Mouse (Mus musculus): ENCODE data around the gene Gabrr2.

Gene Gabrr2

DNA sequence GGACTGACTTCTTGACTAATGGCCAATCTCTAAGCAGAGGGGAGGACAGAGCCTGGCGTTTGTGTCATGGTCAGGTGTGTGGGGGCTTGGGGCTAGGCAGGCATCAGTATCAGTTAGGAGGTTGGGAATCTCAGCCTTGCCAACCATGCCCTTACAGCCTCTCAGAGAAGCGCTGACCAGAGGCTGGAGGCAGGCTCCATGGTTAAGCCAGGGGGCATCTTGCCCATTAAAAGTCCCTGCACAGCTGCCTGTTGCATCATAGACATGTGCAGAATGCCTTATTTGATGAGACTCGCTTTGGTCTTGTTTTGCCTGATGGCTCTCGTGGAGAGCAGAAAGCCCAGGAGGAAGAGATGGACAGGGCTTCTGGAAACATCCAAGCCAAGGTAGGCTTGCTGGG is at the start of gene Gabrr2:
TSS of gene Gabrr2 (plus strand) at position 19 of the 400 bp plus-strand sequence.
- in situ Hi-C loops (cut with MseI, MboI): no loop called here

GRCm38 (mm10) chr4:33018361-33018999 is 44.3 kb upstream of the Gabrr2 start:
- in situ Hi-C loops (cut with MseI, MboI): no loop called here

DNA sequence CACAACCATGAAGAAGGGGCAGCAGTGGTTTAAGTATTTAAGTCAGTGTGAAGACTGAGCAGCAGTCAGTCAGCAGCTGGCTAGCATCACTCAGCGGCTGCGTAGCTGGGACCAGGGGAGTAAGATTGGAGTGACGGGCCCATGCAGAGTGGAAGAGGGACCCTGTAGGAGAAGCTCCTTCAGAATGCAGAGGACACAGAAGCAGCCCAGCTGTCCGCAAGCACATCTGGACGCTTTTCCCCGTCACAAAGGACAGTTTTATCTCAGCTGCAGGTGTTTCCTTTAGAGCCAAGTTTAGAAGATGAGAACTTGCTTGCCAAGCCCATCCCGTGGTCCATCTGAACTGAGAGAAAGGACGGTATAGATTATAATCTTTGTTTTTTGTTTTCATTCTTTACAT is 38.4 kb upstream of the Gabrr2 start:
- in situ Hi-C loops (cut with MseI, MboI): no loop called here

GRCm38 (mm10) chr4:33029104-33029503 is 33.7 kb upstream of the Gabrr2 start:
- in situ Hi-C loops (cut with MseI, MboI): no loop called here

- in situ Hi-C loops (cut with MseI, MboI): no loop called here
These were observed 32.3 kb upstream of the Gabrr2 start for GRCm38 (mm10) chr4:33030264-33031194.

DNA sequence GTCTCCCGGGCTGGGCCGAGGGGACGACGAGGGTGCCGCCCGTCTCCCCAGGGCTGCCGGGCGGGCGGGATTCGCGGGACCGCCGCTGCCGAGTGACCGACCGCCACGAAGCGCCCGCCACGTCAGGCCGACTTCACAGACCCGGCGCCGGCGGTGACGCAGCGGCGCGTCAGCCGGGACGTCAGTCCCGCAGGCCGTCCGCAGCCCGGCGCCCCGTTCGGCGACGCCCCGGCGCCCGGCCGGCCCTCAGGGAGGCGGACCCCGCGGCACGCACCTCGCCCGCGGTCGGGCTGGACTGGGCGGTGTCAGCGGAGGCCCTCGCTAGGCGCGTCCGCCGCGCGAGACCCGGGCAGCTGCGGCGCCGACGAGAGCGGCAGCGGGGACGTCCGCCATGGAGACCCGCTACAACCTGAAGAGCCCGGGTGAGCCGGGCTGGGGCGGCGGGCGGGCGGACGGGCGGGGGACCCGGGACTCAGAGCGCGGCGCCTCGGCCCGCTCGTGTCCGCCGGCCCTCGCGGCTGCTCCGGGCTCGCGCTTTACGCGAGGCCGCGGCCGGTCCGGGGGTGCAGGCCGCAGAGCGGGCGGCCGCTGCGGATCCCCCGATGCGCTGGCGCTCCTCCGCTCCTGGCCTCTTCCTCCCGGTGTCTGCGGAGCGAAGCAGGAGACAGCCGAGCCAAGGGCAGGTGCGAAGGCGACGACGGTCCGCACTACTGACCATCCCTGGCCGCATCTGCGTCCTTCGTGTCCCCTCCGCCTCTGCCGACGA is 31.4 kb upstream of the Gabrr2 start, which contains the start of gene Ube2j1:
TSS of gene Ube2j1 (plus strand) at position 222 of the 766 bp plus-strand sequence.
- in situ Hi-C loops (cut with MseI, MboI): no loop called here

DNA sequence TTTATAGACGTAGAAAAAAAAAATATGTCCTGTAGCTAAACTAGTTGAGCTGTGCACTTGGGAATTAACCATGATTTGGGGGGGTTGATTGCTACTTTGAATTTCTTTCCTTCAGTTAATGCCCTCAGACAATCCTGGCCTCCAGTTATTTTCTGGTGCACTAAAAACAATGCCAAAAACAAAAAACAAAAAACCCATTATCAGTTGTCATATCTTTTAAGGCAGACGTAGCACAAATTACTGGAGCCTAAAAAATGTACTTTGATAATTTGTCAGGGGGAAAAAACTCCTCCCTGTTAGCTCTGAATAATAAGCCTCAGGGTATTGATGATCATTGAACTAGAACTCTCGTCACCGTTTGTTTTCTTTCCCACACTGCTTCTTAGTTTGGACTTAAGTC is 30.8 kb upstream of the Gabrr2 start:
- in situ Hi-C loops (cut with MseI, MboI): no loop called here

- in situ Hi-C loops (cut with MseI, MboI): no loop called here
These were observed 29.3 kb upstream of the Gabrr2 start for GRCm38 (mm10) chr4:33033515-33033914.

GRCm38 (mm10) chr4:33039826-33040225 is 23.0 kb upstream of the Gabrr2 start:
- in situ Hi-C loops (cut with MseI, MboI): no loop called here

- in situ Hi-C loops (cut with MseI, MboI): no loop called here
These were observed 13.2 kb upstream of the Gabrr2 start for GRCm38 (mm10) chr4:33049601-33050000.

- in situ Hi-C loops (cut with MseI, MboI): no loop called here
These were observed 10.7 kb upstream of the Gabrr2 start for GRCm38 (mm10) chr4:33052055-33052454.

DNA sequence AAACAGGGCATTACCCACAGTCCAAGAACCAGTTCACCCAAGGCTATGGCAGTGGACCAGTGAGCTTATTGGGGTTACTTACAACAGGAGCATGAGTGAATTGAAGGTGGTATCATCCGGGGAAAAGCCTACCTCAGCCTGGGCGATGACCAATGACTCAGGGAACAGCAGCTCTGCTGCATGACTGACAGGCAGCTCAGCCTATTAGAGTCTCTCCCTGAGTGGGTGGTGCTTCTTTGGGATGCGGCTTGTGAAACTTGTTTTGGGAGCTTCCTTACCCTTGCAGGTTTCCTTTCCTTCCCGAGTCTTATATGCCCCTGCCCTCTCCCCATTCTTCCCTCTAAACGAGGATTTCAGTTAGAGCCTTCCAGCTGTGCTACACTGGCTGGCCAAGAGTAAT is 10.1 kb upstream of the Gabrr2 start:
- in situ Hi-C loops (cut with MseI, MboI): no loop called here

DNA sequence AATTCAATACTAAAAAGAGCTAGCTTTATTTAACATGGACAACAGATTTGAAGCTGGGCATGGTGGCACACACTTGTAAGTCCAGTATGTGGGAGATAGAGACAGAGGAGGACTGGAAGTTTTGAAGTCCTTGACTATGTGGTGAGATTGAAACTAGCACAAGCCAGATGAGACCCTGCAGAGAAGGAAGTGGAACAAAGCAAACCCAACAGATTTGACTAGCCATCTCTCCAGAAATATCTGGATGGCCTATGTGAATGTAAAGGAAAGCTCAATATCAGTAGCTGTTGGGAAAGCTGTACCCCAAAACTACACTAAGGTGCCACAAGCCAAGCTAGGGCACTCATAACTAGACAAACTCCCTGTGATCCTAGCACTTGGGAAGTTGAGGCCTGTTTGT is 8.4 kb upstream of the Gabrr2 start:
- in situ Hi-C loops (cut with MseI, MboI): no loop called here

DNA sequence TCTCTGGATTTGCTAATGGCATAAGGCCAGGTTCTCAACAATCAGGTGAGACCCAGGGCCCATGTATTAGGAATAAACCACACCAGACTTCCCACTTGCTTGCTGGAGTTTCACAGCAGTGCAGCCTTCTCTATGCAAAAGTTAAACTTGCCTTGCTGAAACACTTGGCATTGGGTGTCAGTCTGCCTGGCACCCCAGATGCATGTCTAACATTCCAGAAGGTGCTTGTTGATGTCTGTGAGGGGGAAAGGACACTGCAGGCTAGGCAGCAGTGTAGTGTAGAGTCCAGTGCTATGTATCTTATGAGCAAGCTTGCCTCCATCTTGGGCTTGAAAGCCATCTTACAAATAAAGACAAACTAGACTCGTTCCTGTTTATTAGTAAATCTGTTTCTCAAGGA is 6.5 kb upstream of the Gabrr2 start:
- in situ Hi-C loops (cut with MseI, MboI): no loop called here

GRCm38 (mm10) chr4:33057890-33058687 is 4.7 kb upstream of the Gabrr2 start:
- in situ Hi-C loops (cut with MseI, MboI): no loop called here

- in situ Hi-C loops (cut with MseI, MboI): no loop called here
These were observed 1.6 kb upstream of the Gabrr2 start for GRCm38 (mm10) chr4:33061158-33061557.

- in situ Hi-C loops (cut with MseI, MboI): no loop called here
These were observed 2.2 kb downstream of the Gabrr2 start for GRCm38 (mm10) chr4:33064986-33065385.

DNA sequence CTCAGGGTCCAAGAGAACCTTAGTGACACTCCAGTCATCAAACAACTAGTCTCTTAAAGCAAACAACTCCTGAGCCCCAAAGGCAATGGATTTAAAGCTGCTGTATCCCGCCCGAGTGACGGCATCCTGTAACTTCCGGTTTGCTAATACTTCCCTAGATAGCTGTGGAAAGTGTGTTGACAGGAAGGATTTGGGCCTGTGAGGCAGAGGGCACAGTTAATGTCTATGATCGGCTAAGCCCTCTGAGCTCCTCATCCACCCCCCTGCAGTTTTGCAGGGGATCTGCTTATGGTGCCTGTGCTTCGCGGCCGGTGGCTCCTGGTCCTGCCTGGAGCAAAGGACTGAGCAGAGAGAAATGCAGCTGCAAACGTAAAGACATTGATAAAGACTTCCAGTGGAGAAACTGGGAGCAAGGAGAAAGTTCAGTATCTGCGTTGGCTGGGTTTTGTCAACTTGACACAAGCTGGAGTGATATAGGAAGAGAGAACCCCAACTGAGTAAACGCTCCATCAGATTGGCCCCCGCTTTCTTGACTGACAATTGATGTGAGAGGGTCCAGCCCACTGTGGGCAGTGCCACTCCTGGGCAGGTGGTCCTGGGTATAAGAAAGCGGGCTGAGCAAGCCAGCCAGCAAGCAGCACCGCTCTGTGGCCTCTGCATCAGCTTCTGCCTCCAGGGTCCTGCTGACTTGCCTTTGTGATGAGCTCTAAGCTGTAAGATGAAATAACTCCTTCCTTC is 3.6 kb downstream of the Gabrr2 start:
- in situ Hi-C loops (cut with MseI, MboI): no loop called here

DNA sequence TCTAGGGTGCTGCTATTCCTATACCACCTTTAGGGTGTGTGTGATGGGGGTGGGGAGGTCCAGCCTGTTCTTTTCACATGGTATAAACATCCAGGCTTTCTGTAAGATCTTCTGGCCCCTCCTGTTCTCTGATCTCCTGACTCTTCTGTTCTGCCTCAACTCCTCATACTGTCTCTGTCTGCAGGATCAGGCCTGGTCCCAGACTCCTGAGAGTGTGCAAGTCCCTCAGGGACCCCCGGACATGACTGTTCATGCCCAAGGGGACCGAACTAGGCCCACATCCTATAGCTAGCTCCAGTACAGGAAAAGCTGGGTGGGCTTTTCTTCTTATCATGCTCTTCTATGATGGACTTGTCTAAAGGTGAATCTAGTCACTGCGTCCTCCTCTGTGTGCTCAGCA is 4.5 kb downstream of the Gabrr2 start:
- in situ Hi-C loops (cut with MseI, MboI): no loop called here

- in situ Hi-C loops (cut with MseI, MboI): no loop called here
These were observed 5.0 kb downstream of the Gabrr2 start for GRCm38 (mm10) chr4:33067826-33068225.

DNA sequence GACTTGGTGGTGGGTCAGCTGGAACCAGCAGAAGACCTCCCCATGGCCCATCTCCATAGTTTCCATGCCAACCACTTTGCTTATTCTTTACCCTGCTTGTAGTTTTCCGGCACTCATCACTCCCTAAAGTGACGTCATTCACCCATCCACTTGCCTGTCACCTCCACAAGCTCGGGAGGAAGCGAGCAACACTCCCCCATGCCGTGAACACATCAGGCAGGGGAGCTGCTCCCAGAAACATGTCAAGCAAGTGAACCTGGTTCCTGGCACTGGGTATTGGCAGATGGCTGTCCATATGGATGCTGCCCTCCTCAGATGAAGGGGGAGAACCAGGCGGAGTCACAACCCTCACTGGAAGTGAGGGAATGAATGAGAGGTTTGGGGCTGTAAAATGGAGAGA is 6.1 kb downstream of the Gabrr2 start:
- in situ Hi-C loops (cut with MseI, MboI): no loop called here
